Mouse (Mus musculus) naive thymus-derived CD4-positive, alpha-beta T cell, adult 2 months (primary cell): Measurements from ENCODE around the gene Cep57l1.
A peak's percentile ranks its signal among the peaks of the same experiment; 100 is the strongest.

Experiments used
- DNase-seq: peaks from one replicate; pipeline ENCODE4 v3.0.0-alpha.2; 2011; ENCODE audit warnings: low read depth

Cep57l1 gene

DNA sequence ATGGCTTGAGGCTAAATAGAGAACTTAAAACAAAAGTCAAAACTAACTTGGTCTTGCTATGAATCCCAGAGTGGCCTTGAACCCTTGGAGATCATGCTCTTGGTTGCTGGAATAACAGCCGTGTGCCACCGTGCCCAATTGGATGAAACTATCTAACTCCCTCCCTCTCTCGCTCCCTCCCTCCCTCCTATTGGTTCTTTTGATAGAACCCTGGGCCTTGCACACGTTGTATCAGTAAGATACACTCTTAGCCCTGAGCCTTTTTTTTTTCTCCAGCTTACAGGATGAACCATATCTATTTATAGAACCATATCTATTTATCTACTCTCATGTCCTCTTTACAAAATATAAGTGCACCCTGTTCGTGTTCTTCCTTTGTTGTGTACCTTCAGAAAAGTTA, 6.8 kb upstream of the Cep57l1 start:
- peak; percentile 22 for DNase-seq

DNA sequence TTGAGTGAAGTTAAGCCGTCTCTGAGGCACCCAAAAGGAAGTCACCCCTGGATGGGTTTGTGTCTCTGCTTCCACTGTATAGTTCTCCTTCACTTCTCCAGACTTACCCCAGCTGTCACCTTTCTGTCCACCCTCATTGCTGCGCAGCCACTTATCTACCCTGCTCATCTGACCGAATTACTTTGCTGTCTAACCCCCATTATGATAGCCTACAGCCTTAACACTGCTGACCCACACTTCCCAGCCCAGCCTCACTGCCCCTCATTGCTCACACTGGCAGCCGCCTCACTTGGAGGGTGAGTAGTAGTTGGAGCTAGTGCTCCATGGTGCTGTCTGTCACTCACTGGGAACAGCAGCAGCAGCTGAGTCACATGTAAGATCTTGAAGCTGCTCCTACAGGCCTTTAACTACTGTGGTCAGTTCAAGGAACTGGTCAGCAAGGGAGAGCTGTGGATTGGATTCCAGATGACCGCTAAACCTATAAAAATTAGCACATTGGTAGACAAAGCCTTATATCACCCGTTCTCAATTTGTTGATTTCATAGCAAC, 4.7 kb upstream of the Cep57l1 start:
- no peak for DNase-seq

DNA sequence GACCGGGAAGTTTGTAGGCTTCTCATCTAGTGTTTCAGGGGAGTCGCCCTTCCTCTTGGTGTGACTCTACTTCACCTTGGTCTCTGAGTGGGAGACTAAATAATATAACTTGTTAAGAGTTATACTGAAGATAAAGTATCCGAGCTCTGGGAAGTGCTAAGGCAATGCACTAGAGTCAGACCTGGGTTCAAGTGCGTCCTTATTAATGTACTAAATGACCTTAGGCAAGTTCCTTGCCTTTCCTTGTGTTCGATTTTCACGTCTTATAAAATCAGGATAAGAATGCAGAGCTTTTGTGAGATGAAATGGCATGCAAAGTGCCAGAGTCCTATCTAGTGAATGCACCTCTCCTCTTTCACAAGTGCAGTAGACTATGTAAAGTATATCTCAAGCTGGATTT, 2.9 kb upstream of the Cep57l1 start:
- DNase-seq, result no peak

DNA sequence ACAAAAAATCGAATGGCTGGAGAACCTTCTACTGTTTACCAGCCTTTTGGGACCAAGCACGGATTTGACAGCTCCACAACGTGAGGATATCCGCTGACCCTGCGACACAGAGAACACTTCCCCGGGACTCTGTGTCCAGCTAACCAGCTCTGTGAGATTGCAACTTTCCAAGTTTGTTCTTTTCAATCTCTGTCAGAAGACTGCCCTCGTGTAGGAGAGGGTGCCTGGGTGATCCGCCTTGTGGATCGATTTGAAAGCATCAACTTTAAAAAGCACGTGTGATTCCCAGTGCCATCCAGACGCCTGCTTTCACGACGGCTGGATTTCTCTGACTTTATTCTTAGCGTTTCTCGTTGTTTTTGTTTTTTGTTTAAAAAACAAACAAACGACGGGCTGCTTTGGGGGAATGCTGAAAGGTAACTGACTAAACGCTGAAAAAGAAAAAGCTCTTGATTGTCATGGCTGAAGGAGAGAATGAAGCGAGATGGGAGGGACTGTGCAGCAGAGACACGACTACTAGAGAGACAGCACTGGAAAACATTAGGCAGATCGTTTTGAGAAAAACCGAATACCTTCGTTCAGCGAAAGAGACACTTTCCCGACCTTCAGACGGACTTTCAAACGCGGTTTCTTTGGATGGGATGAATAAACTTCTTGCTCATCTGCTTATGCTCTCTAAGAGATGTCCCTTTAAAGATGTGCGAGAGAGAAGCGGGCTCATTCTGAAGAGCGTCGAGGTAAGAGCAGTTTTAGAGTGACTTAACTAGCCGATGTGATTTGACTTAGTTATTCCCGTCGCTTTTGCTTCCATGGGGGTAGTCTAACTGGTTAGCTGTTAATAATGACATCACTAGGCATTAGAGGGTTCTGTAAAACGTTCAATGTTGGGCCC, 1.1 kb upstream of the Cep57l1 start:
- peak; percentile 51 for DNase-seq

DNA sequence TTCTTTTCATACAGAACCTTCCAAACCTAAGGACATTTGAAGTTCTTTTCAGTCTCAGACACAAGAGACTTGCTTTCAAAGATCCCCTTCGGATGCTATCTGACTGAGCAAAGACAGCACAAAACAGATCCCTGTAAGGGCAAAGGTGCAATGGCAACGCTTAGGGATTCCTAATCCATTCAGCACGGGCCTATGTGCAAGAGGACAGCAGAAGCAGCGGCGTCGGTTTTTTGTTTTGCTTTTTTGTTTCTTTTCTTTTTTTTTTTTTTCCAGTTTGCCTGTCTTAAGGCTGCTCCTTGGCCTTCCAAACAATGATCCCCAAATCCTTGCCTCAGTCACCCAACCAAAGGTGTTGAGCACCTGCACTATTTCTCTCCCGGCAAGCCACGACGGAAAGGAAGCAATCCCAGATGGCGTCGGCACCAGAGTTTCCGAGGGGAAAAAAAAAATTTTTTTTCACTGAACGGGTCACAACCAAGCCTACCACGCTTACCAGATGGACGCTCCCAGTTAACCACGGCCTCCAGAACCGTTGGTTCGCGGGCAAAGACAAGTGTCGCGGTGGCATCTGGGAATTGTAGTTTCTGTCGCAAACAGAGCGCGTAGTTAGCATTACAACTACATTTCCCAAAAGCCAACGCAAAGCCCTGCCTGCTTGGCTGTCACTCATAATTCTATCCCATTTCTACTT, 446 bp downstream of the Cep57l1 start:
- no peak for DNase-seq

DNA sequence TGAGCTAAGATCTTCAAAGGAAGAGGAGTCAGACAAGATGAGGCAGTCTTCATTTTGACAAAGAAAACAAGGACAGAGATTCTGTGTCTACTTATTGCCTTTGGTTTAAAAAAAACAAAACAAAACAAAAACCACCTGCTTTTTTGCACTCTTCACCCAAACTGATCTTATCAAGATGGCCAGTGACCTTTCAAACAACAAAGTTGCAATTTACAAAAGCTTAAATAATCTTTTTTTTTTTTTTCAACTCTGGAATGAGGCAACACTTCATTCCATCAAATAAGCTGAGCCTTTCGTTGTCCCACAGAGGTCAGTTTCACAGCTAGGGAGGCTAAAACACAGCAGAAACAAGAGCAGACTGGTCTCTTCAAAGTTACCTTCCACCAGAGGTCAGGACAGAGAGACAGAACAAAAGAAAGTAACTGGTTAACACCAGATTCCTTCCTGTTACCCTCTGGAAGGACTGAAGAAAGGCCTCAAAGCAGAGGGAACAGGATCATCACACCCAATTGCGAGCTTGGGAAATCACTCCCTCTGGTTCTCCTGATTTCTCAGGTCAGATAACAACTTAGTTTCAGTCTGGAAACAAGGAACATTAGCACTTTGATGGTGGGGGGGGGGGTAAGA, 3.8 kb downstream of the Cep57l1 start:
- DNase-seq, result no peak

DNA sequence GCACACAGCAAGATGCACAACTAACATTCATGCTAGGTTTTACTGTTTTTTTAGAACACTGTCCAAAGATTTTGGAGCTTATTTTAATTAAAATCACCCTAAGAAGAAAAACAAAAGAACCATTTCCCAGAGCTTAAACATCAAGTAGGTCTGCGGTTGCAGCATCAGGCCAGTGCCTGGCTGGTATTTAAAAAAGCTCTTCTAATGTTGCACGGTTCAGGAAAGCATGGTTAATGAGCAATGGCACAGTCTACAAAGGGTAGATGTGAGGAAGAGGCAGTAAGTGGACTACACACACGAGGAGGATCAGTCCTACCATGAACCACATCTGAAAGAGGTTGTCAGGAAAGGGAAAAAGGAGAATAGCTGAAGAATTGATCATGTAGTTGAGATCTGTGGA, 5.0 kb downstream of the Cep57l1 start:
- no peak for DNase-seq

DNA sequence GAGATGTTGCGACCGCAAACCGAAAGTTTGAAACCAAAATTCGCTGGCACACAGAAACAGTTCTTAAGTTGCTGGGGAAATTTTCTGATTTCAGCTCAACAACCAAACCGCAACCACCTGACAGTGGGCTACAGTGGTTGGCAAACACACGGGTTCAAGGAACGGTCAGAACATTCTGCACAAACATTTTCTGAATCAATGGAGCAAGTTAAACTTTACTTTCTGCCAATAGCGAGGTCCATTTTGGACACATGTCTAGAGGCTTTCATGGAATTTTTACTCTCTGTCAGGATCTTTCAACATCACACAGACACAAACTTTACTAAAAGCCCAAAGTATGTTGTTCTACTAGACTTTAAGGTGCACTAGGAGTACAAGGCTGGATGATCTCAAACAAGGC, 6.2 kb downstream of the Cep57l1 start:
- DNase-seq, result no peak

DNA sequence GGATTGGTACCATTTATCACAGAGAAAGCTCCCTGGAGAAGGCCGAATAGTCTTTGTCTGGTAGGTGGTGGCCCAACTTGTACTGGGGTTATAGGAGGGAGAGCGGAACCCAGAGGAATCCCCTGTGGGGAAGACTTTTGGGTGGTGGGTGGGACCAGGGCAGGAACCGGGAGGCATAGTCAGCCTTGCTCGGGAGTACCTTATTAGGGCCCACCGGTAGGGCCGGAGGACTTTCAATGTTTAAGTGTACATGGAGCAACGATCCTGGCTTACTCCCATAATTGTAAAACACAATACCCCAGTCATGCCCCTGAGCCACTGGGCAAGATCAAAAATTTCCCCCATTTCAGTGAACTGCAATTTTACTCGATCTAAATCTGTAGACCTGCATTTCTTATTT, 12.4 kb downstream of the Cep57l1 start:
- no peak for DNase-seq

DNA sequence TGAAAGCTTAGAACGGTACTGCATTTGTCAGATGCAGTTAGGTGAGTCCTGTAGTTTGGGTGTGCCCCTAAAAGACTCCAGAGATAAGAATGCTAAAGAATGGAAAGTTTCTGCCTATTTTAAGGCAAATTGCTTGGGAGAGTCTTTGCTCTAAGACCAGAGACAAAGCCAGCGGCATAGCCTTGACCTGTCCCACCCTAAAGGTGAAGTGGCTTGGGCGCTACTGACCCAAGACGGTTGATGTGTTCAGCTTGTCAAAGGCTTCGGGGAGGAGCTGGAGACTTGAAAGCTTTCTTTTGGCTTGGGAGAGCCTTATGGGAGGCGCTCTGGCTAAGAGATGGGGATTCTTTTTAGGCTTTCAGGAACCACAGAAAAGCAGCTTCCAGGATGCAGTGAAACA, 17.3 kb downstream of the Cep57l1 start:
- DNase-seq, result no peak

DNA sequence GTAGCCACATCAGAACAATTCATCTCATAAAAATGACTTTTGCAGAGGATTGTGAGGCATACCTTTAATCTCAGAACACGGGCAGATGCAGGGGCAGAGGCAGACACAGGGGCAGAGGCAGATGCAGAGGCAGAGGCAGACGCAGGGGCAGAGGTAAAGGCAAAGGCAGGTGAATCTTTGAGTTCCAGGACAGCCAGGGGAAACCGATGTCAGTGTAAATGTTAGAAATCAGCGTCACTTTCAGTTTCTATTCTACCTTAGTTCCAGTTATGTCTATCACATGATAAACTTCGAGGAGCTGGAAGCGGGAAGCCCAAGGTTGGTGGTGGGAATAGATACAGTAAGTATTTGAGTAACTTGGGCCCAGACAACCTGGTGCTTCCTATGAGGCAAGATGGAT, 42.4 kb downstream of the Cep57l1 start:
- peak; percentile 15 for DNase-seq

DNA sequence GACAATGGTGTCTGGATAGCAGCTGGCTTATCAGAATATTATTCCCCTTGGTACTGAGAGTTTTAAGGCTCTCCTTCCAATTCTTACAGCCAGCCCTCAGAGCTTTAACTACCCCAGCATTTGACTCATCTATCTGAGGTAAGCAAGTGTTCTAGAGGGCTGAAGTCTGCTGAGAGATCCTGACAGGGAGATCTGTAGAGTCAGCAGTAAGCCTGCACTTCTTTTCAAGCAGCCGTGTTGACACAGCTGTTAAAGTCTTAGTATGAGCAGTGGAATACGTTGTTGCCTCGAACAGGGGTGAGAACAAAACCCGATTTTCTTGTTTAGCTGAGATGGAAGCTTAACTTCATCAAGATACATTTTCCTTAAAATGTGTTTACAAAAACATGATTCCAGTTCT, 43.4 kb downstream of the Cep57l1 start:
- DNase-seq, result no peak

DNA sequence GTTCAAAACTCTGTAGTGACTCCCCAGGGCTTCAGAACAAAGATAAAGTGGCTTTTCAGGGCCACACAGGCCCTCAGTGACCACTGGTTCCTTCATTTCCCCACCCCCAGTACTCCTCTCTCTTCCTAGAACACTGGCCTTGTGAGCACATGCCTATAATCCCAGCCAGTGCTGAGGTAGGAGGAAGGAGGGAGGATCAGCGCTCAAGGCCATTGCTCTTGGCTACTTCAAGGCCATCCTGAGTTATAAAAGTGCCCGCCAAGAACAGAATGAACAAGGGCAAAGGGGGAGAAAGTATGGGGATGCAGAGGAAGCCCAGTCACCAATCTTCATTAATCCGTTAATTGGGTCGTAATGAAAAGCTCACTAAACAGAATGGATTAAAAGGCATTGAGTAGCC, 44.1 kb downstream of the Cep57l1 start:
- DNase-seq, result no peak

DNA sequence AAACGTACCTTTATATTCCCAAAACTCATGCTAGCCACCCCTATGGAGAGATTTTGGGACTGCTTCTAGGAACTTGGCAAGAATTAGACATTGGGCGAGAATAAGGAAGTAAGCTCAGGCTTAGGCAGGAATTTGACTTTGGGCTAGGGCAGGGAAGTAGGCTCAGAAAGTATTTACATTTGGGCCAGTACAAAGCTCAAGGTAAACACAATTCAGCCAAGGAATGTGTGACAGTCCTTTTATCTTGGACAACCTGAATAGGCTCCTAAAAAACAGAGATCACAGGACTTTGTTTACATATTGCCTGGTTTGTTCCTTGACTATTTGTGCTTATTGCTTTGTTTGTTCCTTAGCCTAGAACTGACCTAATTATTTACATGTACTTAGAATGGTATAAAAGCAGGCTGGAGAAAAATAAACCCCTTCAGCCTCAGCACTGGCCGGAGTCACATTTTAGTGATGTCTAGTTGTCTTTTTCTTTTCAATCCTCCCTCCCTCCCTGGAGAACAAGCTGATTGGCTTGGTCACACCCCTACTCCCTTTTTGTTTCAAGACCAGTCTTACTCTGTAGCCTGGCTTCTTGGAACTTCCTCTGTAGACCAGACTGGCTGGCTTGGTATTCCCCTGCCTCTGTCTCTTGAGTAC, 45.8 kb downstream of the Cep57l1 start:
- DNase-seq, result no peak

DNA sequence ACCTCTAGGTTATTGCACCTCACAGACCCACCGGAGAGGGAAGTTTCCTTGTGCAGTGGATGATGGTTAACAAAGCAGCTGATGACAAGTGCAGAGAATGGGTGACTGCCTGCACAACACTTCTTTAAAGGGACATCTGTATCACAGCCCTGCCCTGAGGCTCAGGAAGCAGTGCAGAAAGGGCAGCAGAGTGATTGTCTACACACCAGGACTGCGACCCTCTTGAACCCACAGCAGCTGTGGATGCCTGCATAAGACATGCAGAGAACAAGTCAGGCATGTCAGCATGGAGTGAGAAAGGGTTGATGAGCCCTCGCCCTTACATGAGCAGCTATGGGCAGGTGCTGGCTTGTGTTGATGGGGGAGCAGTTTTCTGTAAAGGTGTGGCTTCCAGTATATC, 48.8 kb downstream of the Cep57l1 start:
- no peak for DNase-seq

DNA sequence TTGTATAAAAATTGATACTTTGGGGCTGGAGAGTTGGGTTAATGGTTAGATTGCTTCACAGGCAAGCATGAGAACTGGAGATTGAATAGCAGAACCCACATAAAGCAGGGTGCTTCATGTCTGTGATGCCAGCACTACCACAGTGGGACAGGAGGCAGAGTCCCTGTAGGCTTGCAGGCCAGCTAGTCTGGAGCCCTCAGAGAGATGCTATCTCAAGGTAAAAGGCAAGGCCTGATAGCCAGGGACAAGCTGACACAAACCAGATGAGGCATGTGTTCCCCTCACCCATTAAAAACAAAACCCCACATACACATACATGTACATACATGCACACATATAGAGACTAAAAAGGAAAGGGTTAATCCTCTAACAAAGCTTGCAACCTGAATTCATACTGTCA, 51.6 kb downstream of the Cep57l1 start:
- no peak for DNase-seq

DNA sequence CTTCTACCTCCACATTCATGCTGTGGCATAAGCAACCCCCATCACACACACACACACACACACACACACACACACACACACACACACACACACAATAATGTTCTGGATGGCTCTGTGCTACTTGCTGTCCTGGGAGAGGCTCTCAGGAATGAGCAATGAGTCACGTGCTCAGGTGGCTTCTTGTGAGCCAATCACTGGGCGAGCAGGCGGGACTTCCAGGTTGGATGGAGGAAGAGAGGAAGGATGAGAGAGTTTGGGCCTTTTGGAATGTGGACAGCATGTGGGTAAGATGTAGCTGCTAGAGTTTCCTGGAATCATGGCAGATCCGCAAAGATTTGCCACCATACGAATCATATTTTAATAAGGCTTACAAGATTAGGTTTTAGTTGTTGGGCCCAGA, 52.4 kb downstream of the Cep57l1 start:
- DNase-seq, result no peak

DNA sequence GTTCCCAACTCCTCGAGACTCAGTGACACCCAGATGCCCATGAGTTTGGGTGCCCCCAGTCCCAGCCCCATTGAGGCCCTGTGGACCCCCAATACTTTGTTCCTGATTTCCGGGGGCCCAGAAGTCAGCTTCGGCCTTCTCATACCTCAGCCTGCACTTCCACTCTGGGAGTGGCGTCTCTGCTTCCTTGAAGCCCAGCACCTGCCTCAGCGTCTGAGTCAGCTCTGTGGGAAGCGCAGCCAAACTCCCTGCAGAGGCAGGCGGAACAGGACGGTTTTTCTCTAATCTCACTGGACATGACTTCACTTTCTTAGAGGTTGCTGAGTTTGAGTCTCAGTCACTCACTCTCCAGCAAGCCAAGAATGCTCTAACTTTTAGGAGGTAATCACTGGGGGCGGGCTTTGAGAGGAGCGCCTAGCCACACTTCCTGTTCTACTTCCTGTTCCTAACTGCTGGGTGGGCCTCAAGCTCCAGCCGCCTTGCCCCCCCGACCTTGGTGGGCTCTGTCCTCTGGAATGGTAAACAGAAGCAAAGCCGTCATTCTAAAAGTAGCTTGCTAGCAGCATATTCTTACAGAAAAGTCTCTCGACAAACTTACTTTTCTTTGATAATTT, 57.7 kb downstream of the Cep57l1 start:
- DNase-seq, result peak; percentile 63

DNA sequence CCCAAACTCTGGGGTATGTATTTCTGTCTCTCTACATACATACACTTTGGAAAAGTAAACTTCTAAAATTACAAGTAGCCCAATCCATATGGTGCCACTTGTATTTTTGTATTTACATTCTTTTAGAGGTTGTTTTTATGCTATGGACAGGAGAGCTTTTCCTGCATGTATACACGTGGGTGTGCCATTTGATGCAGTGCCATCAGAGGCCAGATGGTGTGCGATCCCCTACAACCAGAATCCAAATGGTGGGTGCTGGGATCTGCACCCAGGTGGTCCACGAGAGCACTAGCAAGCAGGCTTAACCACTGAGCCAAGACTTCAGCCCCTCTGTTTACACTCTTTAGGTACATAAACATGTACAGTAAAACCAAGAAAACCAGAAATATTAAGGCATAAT, 60.4 kb downstream of the Cep57l1 start:
- DNase-seq, result no peak

DNA sequence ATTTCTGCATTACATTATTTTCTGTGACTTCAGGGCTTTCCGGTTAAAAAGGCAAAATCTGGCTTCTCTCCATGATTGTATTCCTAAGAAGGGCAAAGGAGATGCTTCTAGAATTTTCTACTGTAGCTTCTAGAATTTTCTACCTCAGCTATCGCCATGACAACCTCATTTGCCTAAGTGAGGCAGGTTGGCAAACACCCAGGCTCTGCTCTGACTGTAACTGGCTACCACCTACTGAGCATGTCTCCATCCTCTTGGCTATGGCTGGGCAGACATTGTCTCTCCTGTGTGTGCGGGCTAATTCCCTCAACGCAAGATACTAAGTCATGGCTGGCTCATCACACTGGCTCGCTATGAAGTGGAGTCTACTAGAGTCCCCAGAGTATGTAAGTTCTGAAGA, 63.1 kb downstream of the Cep57l1 start:
- no peak for DNase-seq

DNA sequence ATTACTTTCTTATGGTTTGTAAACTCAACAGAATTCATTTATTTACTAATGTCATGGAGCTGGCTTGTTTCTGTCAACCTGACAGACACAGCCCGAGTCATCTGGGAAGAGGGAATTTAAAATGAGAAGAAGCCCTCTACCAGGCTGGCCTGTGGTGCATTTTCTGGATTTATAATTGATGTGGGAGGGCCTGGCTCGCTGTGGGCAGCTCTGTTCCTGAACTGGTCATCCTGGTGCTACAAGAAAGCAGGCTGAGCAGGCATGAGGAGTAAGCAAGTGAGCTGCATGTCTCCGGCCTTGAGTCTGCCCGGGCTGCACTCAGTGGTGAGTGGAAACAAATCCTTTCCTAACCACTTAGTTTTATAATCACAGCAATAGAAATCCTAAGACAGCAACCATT, 65.7 kb downstream of the Cep57l1 start:
- no peak for DNase-seq

DNA sequence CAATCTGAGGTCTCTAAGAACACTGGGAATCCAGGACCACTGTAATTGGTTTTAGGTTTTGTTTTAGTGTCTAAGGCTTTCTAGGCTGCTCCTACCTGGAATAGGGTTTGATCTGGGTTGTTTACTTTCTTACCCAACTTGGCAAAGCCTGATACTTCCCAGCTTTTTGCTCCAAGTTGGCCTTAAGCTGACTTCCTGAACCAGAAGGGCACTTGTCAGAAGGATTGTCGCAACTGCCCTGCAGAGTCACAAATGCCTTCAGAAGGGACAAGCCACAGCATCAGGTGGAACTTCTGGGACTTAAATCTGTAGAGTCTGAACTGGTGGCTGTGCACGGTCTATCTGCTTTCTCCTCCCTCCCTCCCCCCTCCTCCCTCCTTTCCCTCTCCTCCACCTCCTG, 69.5 kb downstream of the Cep57l1 start:
- no peak for DNase-seq
